Mouse (Mus musculus) c-Kit-positive CD71-positive TER-119-negative erythroid progenitor cells, embryonic 14.5 days (primary cell): ENCODE measurements around the gene Opcml.

Source experiments
- DNase-seq: peaks from one replicate; pipeline ENCODE4 v3.0.0-alpha.2; 2013; ENCODE audit warnings: low read depth

Opcml gene

GRCm38 (mm10) chr9:28621939-28622338, 831.4 kb downstream of the Opcml start:
- DNase-seq, result no peak

- no peak for DNase-seq
These were observed 834.3 kb downstream of the Opcml start for GRCm38 (mm10) chr9:28624870-28625269.

- no peak for DNase-seq
These were observed 852.2 kb downstream of the Opcml start for GRCm38 (mm10) chr9:28642766-28643165.

GRCm38 (mm10) chr9:28644063-28644462, 853.5 kb downstream of the Opcml start:
- no peak for DNase-seq

GRCm38 (mm10) chr9:28650089-28650488, 859.5 kb downstream of the Opcml start:
- no peak for DNase-seq

GRCm38 (mm10) chr9:28659996-28660395, 869.4 kb downstream of the Opcml start:
- DNase-seq, result no peak

GRCm38 (mm10) chr9:28662882-28663281, 872.3 kb downstream of the Opcml start:
- no peak for DNase-seq

- no peak for DNase-seq
These were observed 889.7 kb downstream of the Opcml start for GRCm38 (mm10) chr9:28680309-28680708.

GRCm38 (mm10) chr9:28681252-28682037, 890.9 kb downstream of the Opcml start:
- no peak for DNase-seq

GRCm38 (mm10) chr9:28683951-28684470, 893.4 kb downstream of the Opcml start:
- no peak for DNase-seq

- no peak for DNase-seq
These were observed 896.5 kb downstream of the Opcml start for GRCm38 (mm10) chr9:28686942-28687611.

GRCm38 (mm10) chr9:28690134-28690533, 899.6 kb downstream of the Opcml start:
- DNase-seq, result no peak

GRCm38 (mm10) chr9:28705796-28706195, 915.2 kb downstream of the Opcml start:
- no peak for DNase-seq

- no peak for DNase-seq
These were observed 924.0 kb downstream of the Opcml start for GRCm38 (mm10) chr9:28714544-28714943.

- DNase-seq, result no peak
These were observed 929.6 kb downstream of the Opcml start for GRCm38 (mm10) chr9:28720186-28720585.

- DNase-seq, result no peak
These were observed 941.4 kb downstream of the Opcml start for GRCm38 (mm10) chr9:28731811-28732602.

GRCm38 (mm10) chr9:28737955-28738354, 947.4 kb downstream of the Opcml start:
- DNase-seq, result no peak

GRCm38 (mm10) chr9:28738451-28738860, 947.9 kb downstream of the Opcml start:
- no peak for DNase-seq

GRCm38 (mm10) chr9:28744771-28745170, 954.2 kb downstream of the Opcml start:
- no peak for DNase-seq

- no peak for DNase-seq
These were observed 958.3 kb downstream of the Opcml start for GRCm38 (mm10) chr9:28748902-28749301.

- DNase-seq, result no peak
These were observed 962.3 kb downstream of the Opcml start for GRCm38 (mm10) chr9:28752908-28753307.

- no peak for DNase-seq
These were observed 966.4 kb downstream of the Opcml start for GRCm38 (mm10) chr9:28756841-28757451.
